Mouse (Mus musculus): ENCODE results near the gene Oxsm.

Gene Oxsm

GRCm38 (mm10) chr14:16249171-16249874, at the start of gene Oxsm, which contains the start of gene Ngly1:
Gene Oxsm, minus strand, starts transcription at chr14:16249808.
Gene Ngly1, plus strand, starts transcription at chr14:16249280.
- DNase-seq (ENCODE audit: low spot score in 2 of 2): peak; percentile 80 to 81

DNA sequence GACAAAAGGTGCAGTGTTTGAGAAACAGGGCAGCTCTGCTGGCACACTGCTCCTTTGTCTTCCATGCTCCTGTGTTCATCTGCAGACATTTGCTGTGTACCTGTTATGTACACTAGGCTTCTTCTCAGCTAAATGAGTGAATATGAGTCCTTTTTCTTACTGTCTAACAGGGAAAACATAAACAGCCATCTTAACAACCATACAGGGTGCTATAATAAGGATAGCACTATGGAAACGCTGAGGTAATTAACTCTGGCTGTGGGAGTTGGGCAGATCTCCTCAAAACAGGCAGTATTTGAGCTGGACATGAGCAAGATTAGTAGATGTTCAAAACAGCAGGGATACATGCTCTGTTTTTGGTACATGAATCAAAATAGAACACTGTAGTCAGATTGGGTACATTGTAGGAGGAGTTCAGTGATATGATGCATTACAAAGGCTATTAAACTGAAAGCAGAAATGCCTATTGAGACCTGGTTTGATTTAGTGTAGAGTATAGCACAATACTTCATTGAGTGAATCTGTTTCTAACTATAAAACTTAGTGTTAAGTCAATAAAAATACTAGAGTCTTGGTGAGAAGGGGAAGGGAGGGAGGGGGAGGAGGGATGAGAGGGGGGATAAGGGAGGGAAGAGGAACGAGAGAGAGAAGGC, 47.3 kb upstream of the Oxsm start:
- peak in 1 of 2 experiments; percentile 30 for DNase-seq (ENCODE audit: low spot score in 2 of 2)

DNA sequence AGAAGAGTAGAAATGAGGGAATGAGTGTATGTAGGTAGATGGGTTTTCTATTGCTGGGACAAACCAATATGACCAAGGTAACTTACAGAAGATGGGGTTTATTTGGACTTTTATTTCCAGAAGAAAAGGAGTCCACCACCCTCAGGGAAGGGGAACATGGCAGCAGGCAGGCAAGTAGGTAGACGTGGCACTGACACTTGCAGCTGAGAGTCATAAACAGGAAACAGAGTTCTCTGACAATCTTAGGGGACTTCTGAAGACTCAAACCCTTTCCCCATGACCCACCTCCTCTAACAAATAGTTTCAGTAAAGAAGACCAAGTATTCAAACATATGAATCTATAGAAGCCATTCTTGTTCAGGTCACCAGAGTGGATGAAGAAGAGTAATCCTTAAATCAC, 44.3 kb upstream of the Oxsm start:
- DNase-seq (ENCODE audit: low spot score in 2 of 2): no peak

DNA sequence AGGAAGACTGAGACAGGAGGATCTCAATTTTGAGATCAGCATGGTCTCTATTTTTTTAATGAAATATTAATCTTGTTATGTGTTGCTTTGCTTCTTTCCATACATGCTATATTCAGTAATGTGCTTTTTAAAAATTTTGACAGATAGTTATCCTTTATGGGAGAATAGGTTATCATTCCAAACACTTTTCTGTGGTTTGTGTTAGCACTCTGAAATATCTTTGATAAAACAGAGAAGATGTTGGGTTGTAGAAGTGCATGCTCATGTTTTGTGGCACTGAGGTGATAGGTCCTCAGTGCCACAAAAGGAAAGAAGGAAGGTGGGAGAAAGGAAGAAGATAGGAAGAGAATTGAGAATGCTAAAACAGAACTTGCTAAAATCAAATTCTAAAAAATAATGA, 43.4 kb upstream of the Oxsm start:
- no peak for DNase-seq (ENCODE audit: low spot score in 2 of 2)

- no peak for DNase-seq (ENCODE audit: low spot score in 2 of 2)
Measured at GRCm38 (mm10) chr14:16292371-16292770, 42.8 kb upstream of the Oxsm start.

- DNase-seq (ENCODE audit: low spot score in 2 of 2): no peak
Measured at GRCm38 (mm10) chr14:16283966-16284365, 34.4 kb upstream of the Oxsm start.

DNA sequence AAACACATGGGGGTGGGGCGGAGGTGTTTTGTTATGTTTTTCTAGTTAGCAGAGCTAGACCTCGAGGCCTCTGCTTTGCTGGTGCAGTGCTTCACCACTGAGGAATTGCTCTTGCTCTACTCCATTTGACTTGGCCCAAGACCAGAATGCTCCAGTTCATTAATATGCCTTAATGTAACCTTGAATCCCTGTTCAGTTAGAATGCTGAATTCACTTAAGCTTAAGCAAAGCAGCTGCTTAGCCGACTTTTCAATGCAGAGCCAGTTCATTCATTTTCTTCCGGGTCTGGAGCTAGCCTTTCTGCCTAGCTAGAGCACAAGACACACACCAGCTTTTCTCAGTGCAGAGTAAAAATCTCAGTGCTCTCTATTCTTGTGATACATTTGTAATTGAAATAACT, 29.6 kb upstream of the Oxsm start:
- DNase-seq (ENCODE audit: low spot score in 2 of 2): no peak

- DNase-seq (ENCODE audit: low spot score in 2 of 2): no peak
Measured at GRCm38 (mm10) chr14:16273677-16274076, 24.1 kb upstream of the Oxsm start.

GRCm38 (mm10) chr14:16269776-16270175, 20.2 kb upstream of the Oxsm start:
- no peak for DNase-seq (ENCODE audit: low spot score in 2 of 2)

- DNase-seq (ENCODE audit: low spot score in 2 of 2): no peak
Measured at GRCm38 (mm10) chr14:16267028-16267427, 17.4 kb upstream of the Oxsm start.

DNA sequence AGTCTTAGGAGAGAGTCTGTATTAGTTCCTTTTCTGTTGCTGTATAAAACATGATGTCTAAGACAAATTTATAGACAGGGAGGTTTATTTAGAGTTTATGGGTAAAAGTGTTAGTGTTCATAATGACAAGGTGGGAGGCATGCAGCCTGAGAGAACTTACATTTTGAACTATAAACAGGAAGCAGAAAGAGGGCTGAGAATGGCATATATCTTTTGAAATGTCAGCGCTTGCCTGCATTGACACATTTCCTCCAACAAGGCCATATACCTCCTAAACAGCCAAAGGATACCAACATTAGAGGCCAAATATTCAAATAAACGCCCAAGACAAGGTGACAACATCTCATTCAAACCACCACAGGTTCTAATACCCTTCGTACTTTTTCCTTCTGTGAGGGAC, 12.3 kb upstream of the Oxsm start:
- DNase-seq (ENCODE audit: low spot score in 2 of 2): no peak

DNA sequence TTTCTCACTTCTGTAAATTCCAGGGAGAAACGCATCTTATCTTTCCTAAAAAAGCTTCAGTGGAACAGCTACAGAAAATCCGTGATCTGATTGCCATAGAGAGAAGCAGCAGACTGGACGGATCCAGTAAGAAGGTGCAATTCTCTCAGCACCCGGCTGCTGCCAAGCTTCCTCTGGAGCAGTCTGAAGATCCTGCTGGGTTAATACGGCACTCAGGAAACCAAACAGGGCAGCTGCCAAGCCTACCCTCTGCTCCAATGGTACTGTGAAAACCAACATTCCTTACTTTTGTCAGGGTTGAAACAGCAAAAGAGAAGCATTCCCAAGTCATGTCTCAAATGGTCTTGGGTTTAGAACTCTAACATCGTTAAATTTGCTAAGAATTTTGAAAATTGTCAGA, 10.9 kb upstream of the Oxsm start:
- DNase-seq (ENCODE audit: low spot score in 2 of 2): peak in 1 of 2 experiments; percentile 58

GRCm38 (mm10) chr14:16256209-16256608, 6.6 kb upstream of the Oxsm start:
- no peak for DNase-seq (ENCODE audit: low spot score in 2 of 2)

GRCm38 (mm10) chr14:16255745-16256144, 6.1 kb upstream of the Oxsm start:
- DNase-seq (ENCODE audit: low spot score in 2 of 2): no peak

GRCm38 (mm10) chr14:16250099-16250498, 491 bp upstream of the Oxsm start:
- no peak for DNase-seq (ENCODE audit: low spot score in 2 of 2)

DNA sequence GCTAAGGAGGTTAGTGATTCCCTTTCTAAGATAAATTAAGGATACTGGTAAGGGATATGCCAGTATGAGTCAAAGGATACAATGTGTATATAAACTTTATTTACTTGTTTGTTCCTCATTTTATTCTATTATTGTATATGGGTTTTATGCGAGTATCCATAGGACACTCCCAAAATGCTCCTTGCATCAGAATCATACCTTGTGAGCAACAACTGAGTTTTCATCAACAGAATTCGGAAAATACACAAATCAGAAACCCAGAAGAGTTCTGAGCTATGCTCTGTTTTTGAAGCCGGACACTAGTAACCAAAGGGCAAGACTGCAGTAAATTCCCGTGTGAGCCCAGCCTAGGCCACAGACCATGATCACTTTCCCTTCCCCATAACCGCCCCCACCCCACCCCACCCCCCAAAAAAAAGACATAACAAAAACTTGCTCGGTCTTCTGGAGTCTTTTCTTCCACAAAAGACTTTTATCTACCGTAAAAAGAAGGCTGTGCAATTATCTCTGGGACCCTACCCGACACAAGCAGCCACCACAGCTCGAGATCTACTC, 928 bp downstream of the Oxsm start:
- DNase-seq (ENCODE audit: low spot score in 2 of 2): no peak

- no peak for DNase-seq (ENCODE audit: low spot score in 2 of 2)
Measured at GRCm38 (mm10) chr14:16248135-16248534, 1.5 kb downstream of the Oxsm start.

DNA sequence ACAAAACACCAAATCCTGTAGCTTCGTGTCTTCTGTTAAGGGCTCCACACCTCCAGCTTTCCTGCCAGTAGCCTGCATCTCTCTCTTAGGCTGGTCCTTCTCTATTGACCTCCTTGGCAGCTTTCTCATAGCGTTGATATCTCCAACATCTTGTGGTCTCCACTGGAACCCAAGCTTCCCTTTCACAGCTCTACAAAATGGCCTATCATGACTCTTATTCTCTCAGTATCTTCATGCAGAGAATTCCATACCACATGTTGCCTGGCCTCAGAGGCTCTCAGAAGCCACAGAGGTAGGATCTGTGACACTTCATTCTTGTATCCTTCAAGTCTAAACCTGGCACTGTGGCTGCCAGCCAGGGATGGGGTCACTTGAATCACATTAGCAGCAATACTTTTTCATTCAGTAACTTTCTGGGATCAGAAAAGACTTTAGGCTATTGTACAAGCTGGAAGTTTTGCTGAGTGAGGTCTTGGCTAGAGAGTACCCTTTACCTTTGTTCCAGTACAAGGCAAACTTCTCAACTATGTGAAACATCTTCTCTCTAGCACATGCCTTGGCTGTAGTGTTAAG, 3.2 kb downstream of the Oxsm start:
- DNase-seq (ENCODE audit: low spot score in 2 of 2): no peak

- no peak for DNase-seq (ENCODE audit: low spot score in 2 of 2)
Measured at GRCm38 (mm10) chr14:16245127-16245526, 4.5 kb downstream of the Oxsm start.

DNA sequence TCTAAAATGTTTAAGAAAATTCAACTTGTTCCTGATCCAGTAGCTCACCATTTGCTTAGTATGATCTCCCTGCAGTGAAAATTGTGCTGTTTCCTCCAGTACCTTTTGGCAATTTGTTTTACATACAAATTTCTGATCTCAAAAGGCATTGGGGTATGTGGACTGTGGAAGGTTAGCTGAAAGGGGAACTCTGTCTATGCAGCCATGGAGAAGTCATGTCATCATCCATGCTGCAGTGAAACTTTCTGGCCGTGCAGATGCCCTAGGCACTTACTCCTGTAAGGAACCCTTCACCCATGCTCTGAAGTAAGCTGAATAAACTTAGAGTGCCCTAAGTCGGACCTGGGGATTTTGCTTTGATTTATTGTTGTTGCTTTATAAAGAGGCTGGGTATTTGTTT, 5.2 kb downstream of the Oxsm start:
- DNase-seq (ENCODE audit: low spot score in 2 of 2): no peak

DNA sequence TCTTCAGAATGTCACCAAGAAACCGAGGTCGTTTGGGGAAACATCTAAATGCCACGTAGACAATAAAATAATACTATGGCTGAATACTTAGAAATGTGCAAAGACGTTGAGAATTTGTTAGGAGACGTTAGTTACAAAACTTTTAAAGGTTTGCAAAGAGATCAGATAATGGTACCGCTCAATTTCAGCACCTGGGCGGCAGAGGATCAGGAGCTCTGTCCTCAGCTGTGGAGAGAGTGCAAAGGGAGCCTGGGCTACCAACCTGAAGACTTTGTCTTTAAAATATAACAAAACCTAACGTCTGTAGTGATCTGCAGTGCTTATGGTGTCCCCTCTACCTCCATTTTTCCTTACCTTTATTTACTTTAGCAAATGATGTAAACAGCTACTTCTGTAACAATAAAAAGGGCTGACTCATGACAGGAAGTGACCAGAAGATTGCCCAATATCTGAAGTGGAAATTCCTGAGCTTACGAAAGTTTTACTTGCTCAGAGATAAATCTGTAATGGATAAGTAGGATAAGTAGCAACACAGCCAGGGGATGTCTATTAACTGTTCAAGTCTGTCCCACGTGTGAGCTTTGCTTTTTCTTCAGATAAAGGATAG, 5.9 kb downstream of the Oxsm start:
- no peak for DNase-seq (ENCODE audit: low spot score in 2 of 2)

- DNase-seq (ENCODE audit: low spot score in 2 of 2): peak; percentile 90 to 93
Measured at GRCm38 (mm10) chr14:16242947-16243602, 6.5 kb downstream of the Oxsm start.

All from frontal cortex, postnatal 36 days (tissue).